Mouse (Mus musculus) megakaryocyte, embryonic 14.5 days (primary cell): ENCODE data around the gene Raver1.

Source experiments
- FLI1 ChIP-seq: IDR thresholded peaks from 2 replicates; pipeline ENCODE4 v1.6.1; 2012; ENCODE audit warnings: low read length, inconsistent platforms, mixed read lengths
- GATA1 ChIP-seq: IDR thresholded peaks from 3 replicates; pipeline ENCODE4 v1.6.1; 2012; ENCODE audit warnings: mixed read lengths, low read length, inconsistent platforms, borderline replicate concordance

GRCm38 (mm10) chr9:21133064-21133707 is 41.4 kb upstream of the Raver1 start:
- TF ChIP-seq GATA1 (no peak), FLI1 (no peak)
